Mouse (Mus musculus) MEL (cell line): ENCODE data around the gene Tsc22d3. TPM values are rescaled to one million over a fixed set of nuclear protein-coding genes. Genes with fewer than 3 reads are reported as not detected.

Source experiments
- DNase-seq: peaks from one replicate; pipeline ENCODE4 v3.0.0; 2011; ENCODE audit warnings: low read depth, low spot score
- H3K27ac ChIP-seq: 2 replicates; pipeline ENCODE4 v1.5.1; 2012; ENCODE audit warnings: low read depth, mild to moderate bottlenecking, control low read depth, low read length, moderate library complexity; ENCODE audit not compliant: control insufficient read depth
- H3K27me3 ChIP-seq, 2 experiments: fragments of 150-350 bp in 1 of 2; sonication (generic) in 1 of 2; 2 replicates each; pipeline ENCODE4 v1.6.1; 2012; ENCODE audit warnings: low read length in 2 of 2, mild to moderate bottlenecking in 2 of 2, improper control_type of control experiment in 1 of 2, moderate library complexity in 1 of 2; ENCODE audit not compliant: insufficient read depth in 2 of 2, control insufficient read depth in 1 of 2
- H3K36me3 ChIP-seq, 2 experiments: 2 replicates each; pipeline ENCODE4 v1.6.1; 2012 to 2014; ENCODE audit warnings: low read length in 2 of 2, improper control_type of control experiment in 1 of 2, inconsistent platforms in 1 of 2, mild to moderate bottlenecking in 1 of 2; ENCODE audit not compliant: insufficient read depth in 2 of 2, control insufficient read depth in 1 of 2
- H3K4me1 ChIP-seq, 2 experiments: fragments of 150-350 bp in 1 of 2; sonication (generic) in 1 of 2; 2 replicates each; pipeline ENCODE4 v1.6.1; 2012; ENCODE audit warnings: low read length in 2 of 2, improper control_type of control experiment in 1 of 2, mild to moderate bottlenecking in 1 of 2; ENCODE audit not compliant: insufficient read depth in 2 of 2, control insufficient read depth in 1 of 2
- H3K4me3 ChIP-seq, 2 experiments: fragments of 150-350 bp in 1 of 2; sonication (generic) in 1 of 2; 2 replicates each; pipeline ENCODE4 v1.5.1; 2012; ENCODE audit warnings: low read depth in 2 of 2, low read length in 2 of 2, mild to moderate bottlenecking in 2 of 2, moderate library complexity in 2 of 2, control low read depth in 1 of 2, improper control_type of control experiment in 1 of 2; ENCODE audit not compliant: control insufficient read depth in 1 of 2, insufficient read depth in 1 of 2
- H3K79me2 ChIP-seq: 2 replicates; pipeline ENCODE4 v1.6.1; 2012; ENCODE audit warnings: mild to moderate bottlenecking, low read length, moderate library complexity; ENCODE audit not compliant: control insufficient read depth, poor library complexity, insufficient read depth
- H3K9ac ChIP-seq: 2 replicates; pipeline ENCODE4 v1.6.1; 2012; ENCODE audit warnings: low read depth, mild to moderate bottlenecking, control low read depth, low read length, moderate library complexity; ENCODE audit not compliant: control insufficient read depth, poor library complexity, severe bottlenecking
- H3K9me3 ChIP-seq: fragments of 150-350 bp; sonication (generic); replicated peaks from 2 replicates; pipeline ENCODE4 v1.6.1; 2012; ENCODE audit warnings: mild to moderate bottlenecking, low read length, improper control_type of control experiment, moderate library complexity; ENCODE audit not compliant: insufficient read depth
- CHD2 ChIP-seq: IDR thresholded peaks from 2 replicates; pipeline ENCODE4 v1.6.1; 2011; ENCODE audit warnings: low read length, improper control_type of control experiment
- CTCF ChIP-seq, 3 experiments: IDR thresholded peaks in 2 of 3; conservative IDR thresholded peaks in 1 of 3; 2 replicates each; pipeline ENCODE4 v1.5.1; 2011 to 2012; ENCODE audit warnings: low read length in 3 of 3, low read depth in 2 of 3, mild to moderate bottlenecking in 2 of 3, improper control_type of control experiment in 1 of 3, inconsistent platforms in 1 of 3, mixed read lengths in 1 of 3, moderate library complexity in 1 of 3; ENCODE audit not compliant: control insufficient read depth in 1 of 3, insufficient read depth in 1 of 3, poor library complexity in 1 of 3, severe bottlenecking in 1 of 3
- EP300 ChIP-seq, 2 experiments: IDR thresholded peaks; 2 replicates each; pipeline ENCODE4 v1.6.1; 2011; ENCODE audit warnings: improper control_type of control experiment in 2 of 2, low read length in 2 of 2, low read depth in 1 of 2, mild to moderate bottlenecking in 1 of 2
- GABPA ChIP-seq: IDR thresholded peaks from 2 replicates; pipeline ENCODE4 v1.6.1; 2012; ENCODE audit warnings: low read depth, mild to moderate bottlenecking, inconsistent platforms, low read length, improper control_type of control experiment, moderate library complexity
- JUND ChIP-seq: IDR thresholded peaks from 2 replicates; pipeline ENCODE4 v1.6.1; 2011; ENCODE audit warnings: low read depth, mild to moderate bottlenecking, improper control_type of control experiment, low read length
- KAT2A ChIP-seq: conservative IDR thresholded peaks from 2 replicates; pipeline ENCODE4 v1.6.1; 2012; ENCODE audit warnings: low read depth, low read length, improper control_type of control experiment, inconsistent platforms
- MAFK ChIP-seq: IDR thresholded peaks from 2 replicates; pipeline ENCODE4 v1.6.1; 2011; ENCODE audit warnings: low read depth, mild to moderate bottlenecking, low read length, improper control_type of control experiment, borderline replicate concordance
- MAX ChIP-seq: IDR thresholded peaks from 2 replicates; pipeline ENCODE4 v1.6.1; 2011; ENCODE audit warnings: low read length, improper control_type of control experiment
- MYC ChIP-seq: IDR thresholded peaks from 2 replicates; pipeline ENCODE4 v1.6.1; 2011; ENCODE audit warnings: low read depth, mild to moderate bottlenecking, low read length, improper control_type of control experiment, moderate library complexity
- NELFE ChIP-seq: IDR thresholded peaks from 2 replicates; pipeline ENCODE4 v1.6.1; 2011; ENCODE audit warnings: low read depth, low read length, improper control_type of control experiment
- NRF1 ChIP-seq: IDR thresholded peaks from 2 replicates; pipeline ENCODE4 v1.6.1; 2014; ENCODE audit warnings: low read depth, mild to moderate bottlenecking, inconsistent platforms, low read length, improper control_type of control experiment, moderate library complexity; ENCODE audit not compliant: poor library complexity, insufficient read depth, severe bottlenecking
- POLR2AphosphoS5 ChIP-seq: IDR thresholded peaks from 2 replicates; pipeline ENCODE4 v1.6.1; 2012; ENCODE audit warnings: low read depth, borderline replicate concordance, mild to moderate bottlenecking, inconsistent platforms, low read length, moderate library complexity, mixed read lengths
- RAD21 ChIP-seq: IDR thresholded peaks from 2 replicates; pipeline ENCODE4 v1.6.1; 2011; ENCODE audit warnings: mild to moderate bottlenecking, low read depth, low read length, improper control_type of control experiment
- RCOR1 ChIP-seq: IDR thresholded peaks from 2 replicates; pipeline ENCODE4 v1.6.1; 2012; ENCODE audit warnings: low read depth, mild to moderate bottlenecking, inconsistent platforms, low read length, improper control_type of control experiment
- SMC3 ChIP-seq: IDR thresholded peaks from 2 replicates; pipeline ENCODE4 v1.6.1; 2011; ENCODE audit warnings: low read depth, low read length, improper control_type of control experiment
- TAL1 ChIP-seq: IDR thresholded peaks from 2 replicates; pipeline ENCODE4 v1.6.1; 2012; ENCODE audit warnings: mild to moderate bottlenecking, inconsistent platforms, low read length, moderate library complexity, mixed read lengths
- TBP ChIP-seq: IDR thresholded peaks from 2 replicates; pipeline ENCODE4 v1.8.0; 2011; ENCODE audit warnings: low read depth, low read length, improper control_type of control experiment
- USF2 ChIP-seq, 2 experiments: IDR thresholded peaks; 2 replicates each; pipeline ENCODE4 v1.6.1; 2011 to 2012; ENCODE audit warnings: improper control_type of control experiment in 2 of 2, low read length in 2 of 2, borderline replicate concordance in 1 of 2, inconsistent platforms in 1 of 2, low read depth in 1 of 2, mild to moderate bottlenecking in 1 of 2; ENCODE audit not compliant: insufficient read depth in 1 of 2
- ZC3H11A ChIP-seq: IDR thresholded peaks from 2 replicates; pipeline ENCODE4 v1.6.1; 2012; ENCODE audit warnings: low read depth, mild to moderate bottlenecking, inconsistent platforms, low read length, improper control_type of control experiment
- ZMIZ1 ChIP-seq: IDR thresholded peaks from 2 replicates; pipeline ENCODE4 v1.6.1; 2012; ENCODE audit warnings: low read depth, mild to moderate bottlenecking, inconsistent platforms, low read length, improper control_type of control experiment, moderate library complexity
- polyA plus RNA-seq, 2 experiments: library from polyadenylated mRNA; stranded (reverse) in 1 of 2; unstranded in 1 of 2; fragments of >175 nt in 1 of 2; fragments of >200 nt in 1 of 2; gene quantifications; 2 replicates each; pipeline versions ENCODE4 v1.2.1 to v1.2.4; 2012; ENCODE audit warnings: low replicate concordance in 2 of 2, low read depth in 1 of 2; ENCODE audit not compliant: insufficient read length in 2 of 2, insufficient read depth in 1 of 2, missing spikeins in 1 of 2
- total RNA-seq: library from RNA; depleted of rRNA; stranded (reverse); fragments of 300-350 nt; gene quantifications from 2 replicates; pipeline ENCODE4 v1.2.3, GENCODE M21; 2012

Gene Tsc22d3
- total and polyA plus RNA-seq, 3 experiments = 29.5 to 32.7 TPM; not detected in 1

DNA sequence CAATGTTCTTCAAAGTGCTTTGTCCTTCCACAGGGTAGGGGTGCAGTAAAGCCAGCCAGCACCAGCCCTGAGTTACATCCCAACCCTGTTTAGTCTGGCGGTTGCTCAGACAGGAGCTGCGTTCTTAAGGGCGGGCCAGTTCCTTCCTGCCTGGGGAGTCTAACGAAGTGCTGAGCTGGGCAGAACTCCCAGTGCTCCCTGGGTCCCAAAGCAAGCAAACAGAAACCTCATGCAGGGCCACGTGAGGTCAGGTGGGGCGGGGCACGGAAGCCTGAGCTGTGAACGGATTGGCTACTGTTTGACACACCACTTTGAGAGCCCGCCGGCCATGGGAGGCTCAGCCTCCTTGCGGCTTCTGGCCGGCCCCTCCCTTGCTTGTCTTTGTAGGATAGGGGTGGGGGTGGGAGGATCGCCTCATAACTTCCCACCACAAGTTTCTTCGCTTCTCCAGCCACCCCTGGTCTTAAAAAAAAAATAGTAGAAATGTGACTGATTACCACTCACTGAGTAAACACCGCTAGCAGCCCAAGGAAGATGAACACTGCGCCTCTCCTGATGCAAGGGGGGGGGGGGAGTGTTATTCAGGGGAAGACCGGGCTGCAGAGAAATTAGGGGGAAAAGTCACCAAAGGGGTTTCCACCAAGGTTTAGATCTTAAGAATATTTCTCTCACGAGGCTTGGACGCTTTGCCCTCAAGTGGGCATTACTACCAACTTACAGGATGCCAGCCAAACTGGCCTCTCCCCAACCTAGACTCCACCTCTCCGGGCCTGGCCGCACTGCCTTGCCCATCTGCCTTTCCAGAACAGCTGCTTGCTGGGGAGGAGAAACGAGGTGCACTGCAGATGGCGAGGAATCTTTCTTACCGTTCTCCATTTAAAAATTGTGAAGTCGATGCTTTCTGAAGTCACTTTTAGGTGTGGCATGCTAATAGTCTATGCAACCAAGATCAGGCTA is 80.0 kb downstream of the Tsc22d3 start (continued):
- TF ChIP-seq EP300 (IDR thresholded peaks at IDR 0.05; ENCODE audit: low read depth in 1 of 2, low read length in 2 of 2) (peak; percentile 43 to 73), JUND (no peak), POLR2AphosphoS5 (0 out of 2 replicates have a peak, but pooled peaks have one; percentile 27), USF2 (IDR thresholded peaks at IDR 0.05; ENCODE audit: borderline replicate concordance in 1 of 2, insufficient read depth in 1 of 2, low read depth in 1 of 2, low read length in 2 of 2) (peak in 1 of 2 experiments; percentile 58; a peak in 1 of 4 replicates), GABPA (no peak), SMC3 (no peak), CHD2 (no peak; the same call in 1 of the 2 replicates), RCOR1 (peak; percentile 24; the same call in 1 of the 2 replicates), TBP (peak; percentile 29)
- TF ChIP-seq, all 39 proteins: peak for 25

DNA sequence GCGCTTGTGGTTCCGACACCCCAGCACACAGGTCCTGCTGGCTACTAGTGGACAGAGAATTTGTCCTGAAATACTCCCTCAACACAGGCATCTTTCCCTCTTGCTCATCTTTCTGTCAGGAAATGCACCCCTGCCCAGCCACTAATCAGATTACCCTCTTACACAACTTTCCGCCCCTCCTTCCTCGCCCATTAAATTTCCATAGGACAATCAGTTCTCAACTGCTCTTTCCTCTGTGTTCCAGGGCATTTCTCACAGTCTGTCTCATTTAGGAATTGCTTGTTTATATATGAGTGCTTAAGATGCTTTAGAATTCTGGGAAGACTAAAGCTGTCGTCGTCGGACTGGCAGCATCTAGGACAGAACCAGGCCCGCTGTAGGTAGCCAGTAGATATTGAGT is 82.1 kb downstream of the Tsc22d3 start:
- H3K4me1 ChIP-seq = peaks cover 14 to 21% of the 10 kb centered on the region in 2 experiments
- TF ChIP-seq MAX = no peak
- no peak for TF ChIP-seq NELFE
- TF ChIP-seq EP300 (IDR thresholded peaks at IDR 0.05; ENCODE audit: low read depth in 1 of 2, low read length in 2 of 2) = no peak
- TF ChIP-seq RAD21 = no peak
- TF ChIP-seq TAL1 = no peak
- TF ChIP-seq ZMIZ1 = no peak
- TF ChIP-seq CTCF (IDR thresholded peaks at IDR 0.05 in 2 of 3, conservative IDR thresholded peaks at IDR 0.05 in 1 of 3; ENCODE audit: control insufficient read depth in 1 of 3, insufficient read depth in 1 of 3, low read depth in 2 of 3, low read length in 3 of 3, poor library complexity in 1 of 3, severe bottlenecking in 1 of 3) = no peak
- no peak for TF ChIP-seq ZC3H11A
- TF ChIP-seq NRF1 = no peak
- no peak for TF ChIP-seq MAFK
- TF ChIP-seq KAT2A = no peak
- no peak for TF ChIP-seq MYC
- H3K9me3 ChIP-seq = no peaks in the 10 kb centered on the region
- no peaks in the 10 kb centered on the region for H3K79me2 ChIP-seq
- no peak overlapping the region for H3K4me3 ChIP-seq
- peaks cover 0 to 16% of the 10 kb centered on the region in 2 experiments; a peak in 2 of 4 replicates for H3K36me3 ChIP-seq
- H3K9ac ChIP-seq = no peak overlapping the region
- no peak for DNase-seq
- no peaks in the 10 kb centered on the region for H3K27me3 ChIP-seq
- no peak overlapping the region for H3K27ac ChIP-seq
